Mouse (Mus musculus): Measurements from ENCODE around the gene Slc35e2. TPM values are rescaled to one million over a fixed set of nuclear protein-coding genes. Genes with fewer than 3 reads are reported as not detected.
A peak's percentile ranks its signal among the peaks of the same experiment; 100 is the strongest.

The Slc35e2 gene
- polyA plus RNA-seq, 1 experiment = 18.1 TPM

DNA sequence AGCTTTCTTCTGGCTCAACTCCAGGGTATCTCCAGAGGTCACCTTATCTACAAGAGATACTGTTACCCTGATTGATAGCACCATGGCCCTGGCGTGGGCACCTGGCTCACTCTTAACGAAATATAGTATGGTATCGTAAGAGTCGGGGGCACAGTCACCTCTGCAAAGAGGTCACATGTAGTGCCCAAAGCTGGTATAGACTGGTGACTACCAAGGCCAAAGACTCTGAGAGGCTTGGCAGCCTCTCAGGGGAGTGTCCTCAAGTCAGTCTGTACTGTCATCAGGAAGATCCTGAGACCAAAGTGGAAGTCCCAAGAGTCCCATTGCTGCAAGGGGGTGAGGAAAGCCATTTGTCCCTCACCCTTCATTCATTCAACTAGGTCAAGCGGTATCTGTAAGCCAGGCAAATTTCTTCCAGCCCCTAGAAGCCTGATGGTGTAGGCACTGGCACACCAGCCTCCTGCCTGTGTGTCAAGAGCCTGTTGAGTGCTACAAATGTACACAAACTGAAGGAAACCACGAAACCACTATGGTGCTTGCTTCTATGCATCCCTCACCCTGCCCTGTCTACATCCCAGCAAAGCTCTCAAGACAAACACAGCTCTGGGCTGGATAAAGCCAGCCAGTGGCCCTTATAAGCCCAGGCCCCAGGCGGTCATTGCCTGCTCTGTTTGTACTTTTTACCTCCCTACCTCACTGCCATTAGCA, 10.1 kb upstream of the Slc35e2 start:
- Histone ChIP-seq H3K4me3 (ENCODE audit: insufficient read depth, low read length) (no peak overlapping the region), H3K4me1 (ENCODE audit: control insufficient read depth, insufficient read depth, low read length) (no peaks in the 10 kb centered on the region), H3K27ac (ENCODE audit: insufficient read depth, low read length) (no peak overlapping the region)
- no peak for TF ChIP-seq CTCF (IDR thresholded peaks at IDR 0.05; ENCODE audit: extremely low read depth, insufficient read depth, low read length)
- no peak for TF ChIP-seq POLR2A (IDR thresholded peaks at IDR 0.05; ENCODE audit: extremely low read depth, insufficient read depth, low read length)

DNA sequence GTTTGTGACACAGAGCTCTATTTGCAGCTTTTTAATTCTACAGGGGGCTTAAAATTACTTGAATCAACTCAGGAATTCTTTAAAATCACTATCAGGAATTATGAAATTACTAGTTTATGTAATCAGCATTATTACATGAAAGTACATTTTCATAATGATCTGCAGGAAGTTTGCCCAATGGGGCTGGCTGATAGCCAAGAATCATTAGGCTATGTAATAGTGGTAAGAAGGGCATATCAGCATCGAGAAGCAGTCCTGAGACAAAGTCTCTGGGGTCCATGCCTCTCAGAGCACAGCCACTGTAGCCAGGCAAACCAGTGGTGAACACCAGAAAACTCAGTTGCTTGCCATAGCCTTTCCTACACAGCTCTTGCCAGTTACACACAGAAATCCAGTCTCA, 7.4 kb upstream of the Slc35e2 start:
- no peak overlapping the region for H3K4me3 ChIP-seq (ENCODE audit: insufficient read depth, low read length)
- no peak overlapping the region for H3K27ac ChIP-seq (ENCODE audit: insufficient read depth, low read length)
- TF ChIP-seq CTCF (IDR thresholded peaks at IDR 0.05; ENCODE audit: extremely low read depth, insufficient read depth, low read length) (no peak), POLR2A (IDR thresholded peaks at IDR 0.05; ENCODE audit: extremely low read depth, insufficient read depth, low read length) (no peak)

DNA sequence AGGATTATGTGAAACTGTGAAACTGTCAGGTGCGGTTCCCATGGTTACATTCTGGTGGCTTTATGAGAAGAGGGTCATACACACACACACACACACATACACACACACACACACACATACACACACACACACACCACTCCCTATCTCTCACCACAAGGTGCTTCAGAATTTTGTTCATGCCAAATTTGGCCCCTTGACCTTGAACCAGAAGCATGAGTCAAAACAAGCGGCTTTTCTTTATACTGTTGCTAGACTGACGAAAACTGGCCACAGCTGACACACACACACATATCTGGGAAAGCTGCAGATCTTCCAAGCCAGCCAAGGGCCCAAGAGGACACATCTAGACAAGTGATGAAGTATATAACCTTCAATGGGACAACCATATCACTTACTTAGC, 5.4 kb upstream of the Slc35e2 start:
- H3K4me1 ChIP-seq (ENCODE audit: control insufficient read depth, insufficient read depth, low read length) = no peaks in the 10 kb centered on the region
- H3K27ac ChIP-seq (ENCODE audit: insufficient read depth, low read length) = no peak overlapping the region
- H3K4me3 ChIP-seq (ENCODE audit: insufficient read depth, low read length) = no peak overlapping the region
- TF ChIP-seq CTCF (IDR thresholded peaks at IDR 0.05; ENCODE audit: extremely low read depth, insufficient read depth, low read length) (no peak), POLR2A (IDR thresholded peaks at IDR 0.05; ENCODE audit: extremely low read depth, insufficient read depth, low read length) (no peak)

More for the DNA sequence above, 7.4 kb upstream of the Slc35e2 start:
- no peaks in the 10 kb centered on the region for H3K4me1 ChIP-seq (ENCODE audit: control insufficient read depth, insufficient read depth, low read length)

DNA sequence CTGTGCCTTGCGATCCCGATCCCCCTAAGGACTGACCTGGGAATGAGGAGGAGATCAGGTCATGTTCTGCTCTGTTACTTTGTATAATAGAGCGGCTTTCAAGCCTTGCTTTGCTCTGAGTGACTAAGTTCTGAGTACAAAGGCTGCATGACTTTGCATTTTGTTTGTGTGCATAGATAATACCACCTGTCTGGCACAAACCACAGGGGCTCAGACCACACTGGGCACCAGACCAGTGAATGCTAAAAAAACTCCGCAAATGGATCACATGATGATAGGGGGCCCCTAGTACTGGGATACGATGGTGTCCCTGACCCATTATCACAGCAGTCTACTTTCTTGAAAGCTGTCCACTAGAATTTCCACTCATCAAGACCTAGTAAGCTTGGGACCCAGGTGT, 4.6 kb upstream of the Slc35e2 start:
- H3K27ac ChIP-seq (ENCODE audit: insufficient read depth, low read length) = no peak overlapping the region
- no peaks in the 10 kb centered on the region for H3K4me1 ChIP-seq (ENCODE audit: control insufficient read depth, insufficient read depth, low read length)
- H3K4me3 ChIP-seq (ENCODE audit: insufficient read depth, low read length) = no peak overlapping the region
- no peak for TF ChIP-seq POLR2A (IDR thresholded peaks at IDR 0.05; ENCODE audit: extremely low read depth, insufficient read depth, low read length)

DNA sequence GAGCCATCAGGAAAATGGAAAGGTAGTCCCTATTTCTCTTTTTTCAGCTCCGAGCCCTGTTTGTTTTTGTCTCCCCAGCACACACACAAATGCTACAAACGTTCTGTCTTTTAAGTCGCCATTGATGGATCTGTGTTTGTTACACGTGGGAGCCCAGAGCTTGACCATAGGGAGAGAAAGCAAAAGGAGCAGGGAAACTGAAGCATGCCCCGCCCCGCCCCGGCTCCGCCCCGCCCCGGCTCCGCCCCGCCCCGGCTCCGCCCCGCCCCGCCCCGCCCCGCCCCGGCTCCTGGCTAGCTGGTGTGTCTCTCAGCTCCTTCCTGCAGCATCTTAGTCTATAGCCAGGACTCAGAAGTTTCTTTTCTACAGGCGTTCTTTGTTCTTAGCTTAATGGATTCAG, 2.7 kb upstream of the Slc35e2 start:
- Histone ChIP-seq H3K4me3 (ENCODE audit: insufficient read depth, low read length) (no peak overlapping the region), H3K27ac (ENCODE audit: insufficient read depth, low read length) (no peak overlapping the region), H3K4me1 (ENCODE audit: control insufficient read depth, insufficient read depth, low read length) (peaks cover 3% of the 10 kb centered on the region; the same call in 1 of the 2 replicates)
- TF ChIP-seq CTCF (IDR thresholded peaks at IDR 0.05; ENCODE audit: extremely low read depth, insufficient read depth, low read length) (no peak), POLR2A (IDR thresholded peaks at IDR 0.05; ENCODE audit: extremely low read depth, insufficient read depth, low read length) (no peak)

DNA sequence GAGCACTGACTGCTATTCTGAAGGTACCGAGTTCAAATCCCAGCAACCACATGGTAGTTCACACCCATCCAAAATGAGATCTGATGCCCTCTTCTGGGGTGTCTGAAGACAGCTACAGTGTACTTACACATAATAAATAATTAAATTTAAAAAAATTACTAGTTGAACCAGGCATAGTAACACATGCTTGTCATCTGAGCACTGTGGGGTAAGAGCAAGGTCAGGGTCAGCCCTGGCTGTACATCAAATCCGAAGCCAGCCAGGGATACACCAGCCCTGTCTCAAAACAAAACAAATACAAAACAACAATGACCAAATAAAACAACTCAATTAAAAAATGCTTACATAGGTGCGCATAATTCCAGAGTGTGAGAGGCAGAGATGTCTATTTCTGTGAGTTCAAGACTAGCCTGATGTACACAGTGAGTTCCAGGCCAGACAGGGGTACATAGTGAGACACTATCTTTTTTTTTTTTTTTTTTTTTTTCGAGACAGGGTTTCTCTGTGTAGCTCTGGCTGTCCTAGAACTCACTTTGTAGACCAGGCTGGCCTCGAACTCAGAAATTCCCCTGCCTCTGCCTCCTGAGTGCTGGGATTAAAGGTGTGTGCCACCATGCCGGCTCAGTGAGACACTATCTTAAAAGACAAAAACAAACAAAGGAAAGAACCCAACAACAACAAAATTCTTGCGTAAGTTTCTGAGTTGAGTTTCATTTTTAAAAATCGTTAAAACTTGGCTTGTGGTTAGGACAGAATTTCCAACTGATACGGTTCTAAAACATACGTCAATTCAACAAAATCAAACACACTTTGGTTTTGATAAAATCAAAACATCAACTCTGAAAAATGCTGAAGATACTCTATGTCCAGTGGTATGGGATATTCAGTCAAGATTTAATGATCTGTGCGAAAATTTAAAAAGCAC, 1.1 kb upstream of the Slc35e2 start:
- peaks cover 3% of the 10 kb centered on the region; the same call in 1 of the 2 replicates for H3K4me1 ChIP-seq (ENCODE audit: control insufficient read depth, insufficient read depth, low read length)
- no peak overlapping the region for H3K27ac ChIP-seq (ENCODE audit: insufficient read depth, low read length)
- TF ChIP-seq CTCF (IDR thresholded peaks at IDR 0.05; ENCODE audit: extremely low read depth, insufficient read depth, low read length) (no peak), POLR2A (IDR thresholded peaks at IDR 0.05; ENCODE audit: extremely low read depth, insufficient read depth, low read length) (no peak)
- peak overlapping the region; percentile 73 for H3K4me3 ChIP-seq (ENCODE audit: insufficient read depth, low read length)

DNA sequence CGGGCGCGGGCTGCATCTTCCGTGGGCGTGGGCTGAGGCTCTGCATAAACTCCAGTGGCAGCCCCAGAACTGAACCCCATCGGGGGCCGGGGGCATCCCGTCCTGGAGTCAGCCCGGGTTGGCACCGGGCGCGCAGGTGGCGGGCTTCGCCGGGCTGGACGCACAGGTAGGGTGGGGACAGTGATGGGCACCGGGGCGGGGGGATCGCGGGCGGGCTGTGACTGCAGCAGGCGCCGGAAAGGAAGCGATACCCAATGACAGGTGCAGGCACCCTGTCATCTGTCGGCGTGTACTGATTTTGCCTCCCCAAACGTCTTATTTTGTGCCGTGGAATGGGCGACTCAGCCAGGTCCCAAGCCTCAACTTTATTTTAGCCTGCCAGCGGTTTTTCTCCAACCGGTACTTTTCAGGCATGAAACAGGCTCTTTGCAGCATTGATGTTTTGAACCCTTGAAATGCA, 811 bp downstream of the Slc35e2 start:
- peak overlapping the region; percentile 82 for H3K27ac ChIP-seq (ENCODE audit: insufficient read depth, low read length)
- peaks cover 3% of the 10 kb centered on the region; the same call in 1 of the 2 replicates for H3K4me1 ChIP-seq (ENCODE audit: control insufficient read depth, insufficient read depth, low read length)
- TF ChIP-seq POLR2A (IDR thresholded peaks at IDR 0.05; ENCODE audit: extremely low read depth, insufficient read depth, low read length) (no peak), CTCF (IDR thresholded peaks at IDR 0.05; ENCODE audit: extremely low read depth, insufficient read depth, low read length) (no peak)

DNA sequence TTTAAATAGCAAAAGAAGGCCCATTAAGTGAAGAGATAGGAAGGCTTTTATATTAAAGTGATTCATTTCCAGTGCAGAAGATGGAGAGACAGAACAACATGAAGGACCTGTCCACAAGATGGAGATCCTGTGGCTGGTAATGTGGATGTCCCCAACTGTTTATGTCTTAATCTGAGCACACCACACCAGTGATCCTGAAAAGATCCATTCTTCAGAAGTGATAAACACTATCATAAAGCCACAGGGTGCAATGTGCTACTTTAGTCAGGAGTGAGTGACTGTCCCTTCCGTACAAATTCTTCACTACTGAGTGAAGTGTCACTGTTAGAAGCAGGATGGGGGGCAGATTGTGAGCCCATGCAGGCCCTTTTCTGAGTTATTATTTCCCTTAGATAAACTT, 1.5 kb downstream of the Slc35e2 start:
- TF ChIP-seq CTCF (IDR thresholded peaks at IDR 0.05; ENCODE audit: extremely low read depth, insufficient read depth, low read length) (no peak), POLR2A (IDR thresholded peaks at IDR 0.05; ENCODE audit: extremely low read depth, insufficient read depth, low read length) (no peak)
- peak overlapping the region; percentile 73; the same call in 1 of the 2 replicates for H3K4me3 ChIP-seq (ENCODE audit: insufficient read depth, low read length)

More for the DNA sequence above, 811 bp downstream of the Slc35e2 start:
- H3K4me3 ChIP-seq (ENCODE audit: insufficient read depth, low read length) = peak overlapping the region; percentile 73

DNA sequence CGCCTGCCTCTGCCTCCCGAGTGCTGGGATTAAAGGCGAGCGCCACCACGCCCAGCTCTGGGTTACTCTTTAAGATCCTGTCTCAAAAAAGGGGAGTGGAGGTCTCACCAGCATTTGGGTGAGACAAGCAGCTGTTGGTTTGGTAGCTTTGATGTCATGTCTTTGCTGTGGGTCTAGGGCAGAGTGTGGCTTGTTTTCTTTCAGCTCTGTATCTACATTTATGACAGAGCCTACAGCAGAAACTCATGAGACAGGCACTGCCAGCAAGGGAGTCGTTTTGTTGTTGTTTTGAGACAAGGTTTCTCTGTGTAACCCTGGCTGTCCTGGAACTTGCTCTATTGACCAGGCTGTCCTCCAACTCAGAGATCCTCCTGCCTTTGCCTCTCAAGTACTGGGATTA, 2.6 kb downstream of the Slc35e2 start:
- TF ChIP-seq CTCF (IDR thresholded peaks at IDR 0.05; ENCODE audit: extremely low read depth, insufficient read depth, low read length) (no peak), POLR2A (IDR thresholded peaks at IDR 0.05; ENCODE audit: extremely low read depth, insufficient read depth, low read length) (no peak)
- Histone ChIP-seq H3K4me3 (ENCODE audit: insufficient read depth, low read length) (no peak overlapping the region), H3K4me1 (ENCODE audit: control insufficient read depth, insufficient read depth, low read length) (peaks cover 3% of the 10 kb centered on the region; the same call in 1 of the 2 replicates), H3K27ac (ENCODE audit: insufficient read depth, low read length) (no peak overlapping the region)

More for the DNA sequence above, 1.5 kb downstream of the Slc35e2 start:
- Histone ChIP-seq H3K27ac (ENCODE audit: insufficient read depth, low read length) (no peak overlapping the region), H3K4me1 (ENCODE audit: control insufficient read depth, insufficient read depth, low read length) (peaks cover 3% of the 10 kb centered on the region; the same call in 1 of the 2 replicates)

Measured in cortical plate, adult 2 months (tissue).